Mouse (Mus musculus) hindbrain, embryonic 15.5 days (tissue): Measurements from ENCODE around the gene Vmp1. TPM values are rescaled to one million over a fixed set of nuclear protein-coding genes. Genes with fewer than 3 reads are reported as not detected.

Experiments
- ATAC-seq: fragments of 200-750 bp; cut with Nextera tagmentation; 2 replicates; pipeline ENCODE4 v1.8.0; 2017; ENCODE audit warnings: low read depth, moderate number of reproducible peaks, moderate TSS enrichment; ENCODE audit not compliant: low FRiP score
- H3K27ac ChIP-seq: fragments of 300-500 bp; sonication (generic); replicated peaks from 2 replicates; pipeline ENCODE4 v1.5.1; 2015; ENCODE audit warnings: mild to moderate bottlenecking, inconsistent platforms
- H3K27me3 ChIP-seq: fragments of 300-500 bp; sonication (generic); 2 replicates; pipeline ENCODE4 v1.6.1; 2015; ENCODE audit warnings: control low read depth, inconsistent platforms
- H3K36me3 ChIP-seq: fragments of 300-500 bp; sonication (generic); 2 replicates; pipeline ENCODE4 v1.6.1; 2015; ENCODE audit warnings: control low read depth, inconsistent platforms
- H3K4me1 ChIP-seq: fragments of 300-500 bp; sonication (generic); replicated peaks from 2 replicates; pipeline ENCODE4 v1.6.1; 2015; ENCODE audit warnings: control low read depth, inconsistent platforms
- H3K4me2 ChIP-seq: fragments of 300-500 bp; sonication (generic); 2 replicates; pipeline ENCODE4 v1.6.1; 2015; ENCODE audit warnings: moderate library complexity, mild to moderate bottlenecking, inconsistent platforms
- H3K4me3 ChIP-seq: fragments of 300-500 bp; sonication (generic); 2 replicates; pipeline ENCODE4 v1.5.1; 2015; ENCODE audit warnings: mild to moderate bottlenecking, inconsistent platforms
- H3K9ac ChIP-seq: fragments of 300-500 bp; sonication (generic); 2 replicates; pipeline ENCODE4 v1.6.1; 2015; ENCODE audit warnings: inconsistent platforms
- H3K9me3 ChIP-seq: fragments of 300-500 bp; sonication (generic); 2 replicates; pipeline ENCODE4 v1.6.1; 2016; ENCODE audit warnings: control low read depth, inconsistent platforms
- WGBS: fragments of 180-500 bp; shearing (Covaris S2); methylation state at CpG from one replicate; pipeline ENCODE4 v1.1.7; 2015; 5-methylcytosine and 5-hydroxymethylcytosine counted together
- polyA plus RNA-seq: library from polyadenylated mRNA; unstranded; fragments of >200 nt; fragmentation: Nextera tagmentation; extraction: Ambion mirVana; gene quantifications from 2 replicates; pipeline ENCODE4 v1.2.1, GENCODE M21; 2015

Vmp1 gene
- polyA plus RNA-seq, 1 experiment from 2014 or later: 114 TPM

GRCm38 (mm10) chr11:86586868-86587792, 96.5 kb downstream of the Vmp1 start:
- H3K9me3 ChIP-seq: no peaks in the 10 kb centered on the region
- 0 out of 2 replicates have a peak, but pooled peaks cover 3% of the 10 kb centered on the region for H3K4me1 ChIP-seq
- WGBS: 17% methylated on average over 15 of the region's 15 CpGs
- H3K27ac ChIP-seq: no peak overlapping the region
- no peak for ATAC-seq
- H3K27me3 ChIP-seq: no peaks in the 10 kb centered on the region
- H3K36me3 ChIP-seq: no peaks in the 10 kb centered on the region; the same call in 1 of the 2 replicates
- 0 out of 2 replicates have a peak overlapping the region, but pooled peaks have one; percentile 14 for H3K9ac ChIP-seq
- peak overlapping the region; percentile 7; the same call in 1 of the 2 replicates for H3K4me3 ChIP-seq
- peak overlapping the region; percentile 41 for H3K4me2 ChIP-seq

DNA sequence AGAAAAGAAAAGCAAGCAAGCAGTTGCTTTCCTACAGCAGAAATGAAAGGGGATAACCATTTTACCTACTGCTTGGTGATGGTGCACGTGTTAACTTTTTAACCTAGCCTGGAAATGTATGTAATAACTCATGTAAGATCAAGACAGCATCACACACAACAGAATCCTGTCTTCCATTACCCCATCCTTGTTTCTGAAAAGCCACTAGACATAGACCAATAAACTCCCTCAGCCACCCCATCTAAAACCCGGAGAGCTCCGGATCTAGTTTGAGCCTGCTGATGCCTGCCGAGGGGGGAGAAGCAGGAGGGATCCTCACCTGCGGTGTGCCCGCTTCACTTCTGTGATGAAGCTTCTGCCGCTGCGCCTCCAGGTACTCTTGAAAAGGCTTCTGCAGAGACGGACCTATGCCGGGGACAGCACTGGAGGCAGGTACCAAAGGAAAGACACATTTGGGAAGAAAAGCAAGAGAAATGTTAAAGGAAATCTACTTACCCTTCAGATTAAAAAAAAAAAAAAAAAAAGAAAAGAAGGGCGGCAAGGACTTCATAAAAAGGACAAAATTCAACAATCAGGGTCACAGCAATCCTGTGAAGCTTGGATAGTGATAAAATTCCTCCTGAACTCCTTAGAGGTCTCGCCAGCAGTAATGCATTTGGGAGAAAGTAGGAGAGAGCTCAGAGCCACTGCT, 97.3 kb downstream of the Vmp1 start:
- peak overlapping the region; percentile 13 for H3K4me3 ChIP-seq

GRCm38 (mm10) chr11:86585598-86585984, 98.0 kb downstream of the Vmp1 start:
- Histone ChIP-seq H3K4me1 (0 out of 2 replicates have a peak, but pooled peaks cover 3% of the 10 kb centered on the region), H3K4me3 (no peak overlapping the region), H3K27ac (no peak overlapping the region), H3K36me3 (no peaks in the 10 kb centered on the region; the same call in 1 of the 2 replicates), H3K9ac (no peak overlapping the region), H3K4me2 (no peak overlapping the region), H3K27me3 (no peaks in the 10 kb centered on the region), H3K9me3 (no peaks in the 10 kb centered on the region)
- ATAC-seq: no peak
- 41% methylated on average over 3 of the region's 3 CpGs for WGBS

More for the DNA sequence above, 97.3 kb downstream of the Vmp1 start:
- Histone ChIP-seq H3K9ac (no peak overlapping the region), H3K4me2 (peak overlapping the region; percentile 41), H3K9me3 (no peaks in the 10 kb centered on the region), H3K4me1 (0 out of 2 replicates have a peak, but pooled peaks cover 3% of the 10 kb centered on the region), H3K36me3 (no peaks in the 10 kb centered on the region; the same call in 1 of the 2 replicates), H3K27me3 (no peaks in the 10 kb centered on the region), H3K27ac (no peak overlapping the region)
- 28% methylated on average over 12 of the region's 12 CpGs for WGBS
- no peak for ATAC-seq

DNA sequence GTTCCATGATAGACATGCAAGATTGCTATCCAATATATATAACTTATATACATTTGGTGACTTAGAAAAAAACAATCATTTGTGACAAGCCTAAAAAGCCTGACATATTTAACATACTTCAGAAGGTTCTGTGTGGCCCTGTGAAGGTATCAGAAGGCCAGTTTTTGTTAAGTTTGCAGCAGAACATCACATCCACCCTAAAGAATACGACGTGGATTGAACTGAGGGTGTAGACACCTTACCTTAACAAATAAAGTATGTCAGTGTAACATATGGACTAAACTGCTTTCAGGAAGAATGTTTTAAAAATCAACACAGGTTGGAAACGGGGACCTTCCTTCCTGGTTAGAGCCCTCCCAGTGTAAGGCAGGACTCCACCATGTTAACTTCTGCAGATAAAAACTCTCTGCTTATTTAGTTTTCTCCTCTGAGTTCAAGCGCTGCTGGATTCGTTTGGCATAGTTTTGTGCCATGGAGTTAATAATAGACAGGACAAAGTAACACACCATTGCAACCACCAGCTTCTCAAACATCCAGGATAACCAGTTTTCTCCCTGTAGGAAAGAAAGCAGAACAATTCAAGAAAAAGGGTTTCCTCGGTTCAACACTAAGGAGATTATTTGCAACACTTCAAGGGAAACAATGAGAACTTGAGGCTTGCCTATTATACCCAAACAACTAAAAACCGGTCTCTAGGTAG, 98.6 kb downstream of the Vmp1 start:
- Histone ChIP-seq H3K9me3 (no peaks in the 10 kb centered on the region), H3K4me3 (no peak overlapping the region), H3K27ac (no peak overlapping the region), H3K9ac (no peak overlapping the region), H3K36me3 (no peaks in the 10 kb centered on the region; the same call in 1 of the 2 replicates), H3K4me2 (no peak overlapping the region), H3K4me1 (0 out of 2 replicates have a peak, but pooled peaks cover 3% of the 10 kb centered on the region), H3K27me3 (no peaks in the 10 kb centered on the region)
- 77% methylated on average over 7 of the region's 7 CpGs for WGBS
- ATAC-seq: no peak

GRCm38 (mm10) chr11:86583990-86584897, 99.4 kb downstream of the Vmp1 start:
- ATAC-seq: no peak
- 89% methylated on average over 14 of the region's 14 CpGs for WGBS

GRCm38 (mm10) chr11:86583313-86583825, 100.3 kb downstream of the Vmp1 start:
- Histone ChIP-seq H3K27me3 (no peaks in the 10 kb centered on the region), H3K4me1 (0 out of 2 replicates have a peak, but pooled peaks cover 3% of the 10 kb centered on the region), H3K4me2 (no peak overlapping the region), H3K9ac (no peak overlapping the region), H3K9me3 (no peaks in the 10 kb centered on the region), H3K36me3 (no peaks in the 10 kb centered on the region; the same call in 1 of the 2 replicates), H3K27ac (no peak overlapping the region), H3K4me3 (no peak overlapping the region)
- no peak for ATAC-seq
- WGBS: 94% methylated on average over 3 of the region's 3 CpGs

More at GRCm38 (mm10) chr11:86583990-86584897, 99.4 kb downstream of the Vmp1 start:
- H3K4me2 ChIP-seq: no peak overlapping the region
- no peak overlapping the region for H3K9ac ChIP-seq
- H3K27ac ChIP-seq: no peak overlapping the region
- H3K36me3 ChIP-seq: no peaks in the 10 kb centered on the region; the same call in 1 of the 2 replicates
- no peaks in the 10 kb centered on the region for H3K9me3 ChIP-seq
- H3K4me3 ChIP-seq: no peak overlapping the region
- H3K4me1 ChIP-seq: 0 out of 2 replicates have a peak, but pooled peaks cover 3% of the 10 kb centered on the region
- H3K27me3 ChIP-seq: no peaks in the 10 kb centered on the region

DNA sequence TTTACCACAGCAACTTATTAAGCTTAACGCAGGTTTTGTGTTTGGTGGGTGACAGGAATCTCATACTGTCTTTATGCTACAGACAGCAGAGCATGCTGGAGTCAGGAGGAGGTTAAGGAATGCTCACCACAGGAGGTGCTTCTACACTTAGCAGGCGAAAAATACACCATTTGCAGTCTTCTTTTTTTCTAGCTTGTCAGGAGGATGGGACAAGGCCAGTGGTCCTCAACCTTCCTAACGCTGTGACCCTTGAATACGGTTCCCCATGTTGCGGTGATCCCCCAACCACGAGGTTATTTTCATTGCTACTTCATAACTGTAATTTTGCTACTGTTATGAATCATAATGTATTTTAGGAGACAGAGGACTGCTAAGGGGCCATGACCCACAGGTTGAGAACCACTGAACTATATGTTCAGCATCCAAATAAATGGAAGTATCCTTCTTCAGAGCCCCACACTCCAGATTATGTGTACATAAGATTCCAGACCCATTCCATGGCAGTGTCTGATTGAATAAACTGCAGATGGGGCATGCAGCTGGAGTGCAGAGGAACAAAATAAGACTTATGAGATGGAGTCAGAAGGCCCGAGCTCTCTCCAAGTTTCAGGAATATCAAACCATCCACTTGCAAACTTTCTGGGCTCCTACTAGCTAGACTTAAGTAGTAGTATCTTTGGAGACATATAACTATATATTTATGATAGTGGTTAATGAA, 100.9 kb downstream of the Vmp1 start:
- Histone ChIP-seq H3K4me2 (no peak overlapping the region), H3K36me3 (no peaks in the 10 kb centered on the region; the same call in 1 of the 2 replicates), H3K27ac (no peak overlapping the region), H3K9ac (no peak overlapping the region), H3K9me3 (no peaks in the 10 kb centered on the region), H3K27me3 (no peaks in the 10 kb centered on the region), H3K4me1 (0 out of 2 replicates have a peak, but pooled peaks cover 3% of the 10 kb centered on the region), H3K4me3 (no peak overlapping the region)
- 87% methylated on average over 7 of the region's 7 CpGs for WGBS
- ATAC-seq: no peak

GRCm38 (mm10) chr11:86581943-86582542, 101.6 kb downstream of the Vmp1 start:
- no peaks in the 10 kb centered on the region for H3K9me3 ChIP-seq
- H3K27ac ChIP-seq: no peak overlapping the region
- 91% methylated on average over 12 of the region's 12 CpGs for WGBS
- no peaks in the 10 kb centered on the region; the same call in 1 of the 2 replicates for H3K36me3 ChIP-seq
- no peak overlapping the region for H3K4me3 ChIP-seq
- no peak for ATAC-seq
- H3K4me2 ChIP-seq: no peak overlapping the region
- H3K9ac ChIP-seq: no peak overlapping the region
- no peaks in the 10 kb centered on the region for H3K27me3 ChIP-seq
- 0 out of 2 replicates have a peak, but pooled peaks cover 3% of the 10 kb centered on the region for H3K4me1 ChIP-seq

DNA sequence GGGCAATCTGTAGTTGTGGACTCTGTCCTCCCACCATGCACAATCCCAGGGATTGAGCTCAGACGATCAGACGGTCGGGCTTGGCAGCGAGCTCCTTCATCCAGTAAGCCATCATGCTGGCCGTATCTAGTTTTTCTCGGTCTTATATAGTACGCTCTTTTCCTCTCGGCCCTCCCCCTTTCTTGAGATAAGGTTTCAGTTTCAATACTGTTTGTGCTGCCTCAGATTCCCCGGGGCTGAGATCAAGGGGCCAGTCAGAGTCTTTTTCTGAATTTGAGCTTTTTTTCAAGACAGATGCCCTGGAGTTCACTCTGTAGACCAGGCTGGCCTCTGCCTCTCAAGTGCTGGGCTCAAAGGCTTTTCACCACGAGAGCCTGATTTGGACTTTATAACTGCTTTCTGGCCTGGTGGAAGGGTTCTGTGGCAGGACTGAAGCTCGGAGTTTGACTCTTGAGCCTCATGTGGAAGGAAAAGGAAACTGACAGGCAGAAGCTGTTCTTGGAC, 102.3 kb downstream of the Vmp1 start:
- H3K27ac ChIP-seq: no peak overlapping the region
- no peak overlapping the region for H3K4me3 ChIP-seq
- 0 out of 2 replicates have a peak, but pooled peaks cover under 1% of the 10 kb centered on the region for H3K4me1 ChIP-seq
- no peak overlapping the region for H3K4me2 ChIP-seq
- H3K9me3 ChIP-seq: no peaks in the 10 kb centered on the region
- no peak overlapping the region for H3K9ac ChIP-seq
- H3K36me3 ChIP-seq: no peaks in the 10 kb centered on the region; the same call in 1 of the 2 replicates
- 85% methylated on average over 11 of the region's 11 CpGs for WGBS
- H3K27me3 ChIP-seq: no peaks in the 10 kb centered on the region
- no peak for ATAC-seq
